Mouse (Mus musculus) lung, postnatal 0 days (tissue): ENCODE results near the gene Rhbdf2. TPM values are rescaled to one million over a fixed set of nuclear protein-coding genes. Genes with fewer than 3 reads are reported as not detected.

Experiments used
- ATAC-seq: fragments of 200-750 bp; cut with Nextera tagmentation; 2 replicates; pipeline ENCODE4 v1.8.0; 2017; ENCODE audit warnings: moderate library complexity
- DNase-seq: peaks from one replicate; pipeline ENCODE4 v3.0.0-alpha.2; 2016; ENCODE audit warnings: low spot score
- H3K27ac ChIP-seq: fragments of 300-500 bp; sonication (generic); 2 replicates; pipeline ENCODE4 v1.5.1; 2014; ENCODE audit warnings: antibody characterized with exemption, mild to moderate bottlenecking, low read length, mixed read lengths
- H3K27me3 ChIP-seq: fragments of 300-500 bp; sonication (generic); replicated peaks from 2 replicates; pipeline ENCODE4 v1.6.1; 2014; ENCODE audit warnings: low read length, mixed read lengths; ENCODE audit not compliant: insufficient read depth
- H3K36me3 ChIP-seq: fragments of 300-500 bp; sonication (generic); 2 replicates; pipeline ENCODE4 v1.6.1; 2014; ENCODE audit warnings: low read length, mixed read lengths; ENCODE audit not compliant: insufficient read depth
- H3K4me1 ChIP-seq: fragments of 300-500 bp; sonication (generic); 2 replicates; pipeline ENCODE4 v1.6.1; 2014; ENCODE audit warnings: antibody characterized with exemption, low read depth, low read length, mixed read lengths; ENCODE audit not compliant: insufficient read depth
- H3K4me2 ChIP-seq: fragments of 300-500 bp; sonication (generic); replicated peaks from 2 replicates; pipeline ENCODE4 v1.6.1; 2014; ENCODE audit warnings: low read depth, mild to moderate bottlenecking, low read length, moderate library complexity, mixed read lengths
- H3K4me3 ChIP-seq: fragments of 300-500 bp; sonication (generic); 2 replicates; pipeline ENCODE4 v1.5.1; 2014; ENCODE audit warnings: low read depth, low read length
- H3K9ac ChIP-seq: fragments of 300-500 bp; sonication (generic); replicated peaks from 2 replicates; pipeline ENCODE4 v1.6.1; 2014; ENCODE audit warnings: low read depth, mild to moderate bottlenecking
- H3K9me3 ChIP-seq: fragments of 300-500 bp; sonication (generic); 2 replicates; pipeline ENCODE4 v1.6.1; 2016; ENCODE audit warnings: low read length, mixed read lengths
- CTCF ChIP-seq: IDR thresholded peaks from 2 replicates; pipeline ENCODE4 v1.5.1; 2016; ENCODE audit warnings: antibody characterized with exemption, mild to moderate bottlenecking
- EP300 ChIP-seq: IDR thresholded peaks from 2 replicates; pipeline ENCODE4 v1.6.1; 2016; ENCODE audit warnings: antibody characterized with exemption, mild to moderate bottlenecking, control low read depth
- WGBS: fragments of 180-500 bp; shearing (Covaris S2); extraction: QIAGEN DNeasy Blood & Tissue Kit; methylation state at CpG from one replicate; pipeline ENCODE4 v1.1.7; 2014; 5-methylcytosine and 5-hydroxymethylcytosine counted together
- polyA plus RNA-seq: library from polyadenylated mRNA; unstranded; fragments of >200 nt; fragmentation: Nextera tagmentation; extraction: Ambion mirVana; gene quantifications from 2 replicates; pipeline ENCODE4 v1.2.1, GENCODE M21; 2015

Rhbdf2 gene
- polyA plus RNA-seq, 1 experiment from 2014 or later: 23.5 TPM

- Histone ChIP-seq H3K27me3 (no peaks in the 10 kb centered on the region; the same call in none of the 2 replicates), H3K9me3 (no peaks in the 10 kb centered on the region), H3K27ac (no peak overlapping the region), H3K9ac (no peak overlapping the region), H3K4me1 (peaks cover 14% of the 10 kb centered on the region; the same call in 1 of the 2 replicates), H3K4me3 (no peak overlapping the region), H3K36me3 (no peaks in the 10 kb centered on the region), H3K4me2 (no peak overlapping the region)
- no peak for TF ChIP-seq EP300
- no peak for TF ChIP-seq CTCF
- DNase-seq (no peak), ATAC-seq (no peak)
- 90% methylated on average over 13 of the region's 13 CpGs for WGBS
Observed at GRCm38 (mm10) chr11:116649711-116650337, 23.0 kb upstream of the Rhbdf2 start.

DNA sequence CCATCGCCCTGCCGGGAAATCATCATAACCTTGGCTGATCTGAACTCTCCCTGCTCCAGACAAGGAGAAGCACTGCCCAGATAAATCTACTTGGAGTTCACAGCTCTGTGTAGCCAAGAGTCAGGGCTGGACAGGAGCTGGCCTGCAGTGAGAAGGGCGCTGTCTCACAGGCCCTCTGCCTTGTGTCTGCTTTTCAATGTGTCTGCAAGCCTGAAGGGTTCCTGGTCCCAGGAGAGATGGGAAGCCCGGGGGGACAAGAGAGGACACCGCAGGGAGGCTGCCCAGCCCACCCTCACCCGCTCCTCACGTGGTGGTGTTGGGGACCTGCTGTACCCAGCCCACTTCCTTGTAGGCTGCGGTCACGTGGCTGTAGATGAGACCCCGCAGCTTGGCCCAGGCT is 22.2 kb upstream of the Rhbdf2 start:
- Histone ChIP-seq H3K9ac (no peak overlapping the region), H3K27me3 (no peaks in the 10 kb centered on the region; the same call in 1 of the 2 replicates), H3K4me1 (peaks cover 15% of the 10 kb centered on the region), H3K4me3 (no peak overlapping the region), H3K9me3 (no peaks in the 10 kb centered on the region), H3K36me3 (no peaks in the 10 kb centered on the region), H3K27ac (peak overlapping the region; percentile 75; the same call in 1 of the 2 replicates), H3K4me2 (no peak overlapping the region)
- ATAC-seq (no peak), DNase-seq (no peak)
- TF ChIP-seq CTCF (no peak), EP300 (no peak)
- WGBS: 68% methylated on average over 10 of the region's 10 CpGs

- no peaks in the 10 kb centered on the region for H3K36me3 ChIP-seq
- H3K4me3 ChIP-seq: no peak overlapping the region
- DNase-seq: peak; percentile 76
- H3K4me2 ChIP-seq: no peak overlapping the region
- no peaks in the 10 kb centered on the region for H3K9me3 ChIP-seq
- ATAC-seq: peak; percentile 41
- H3K9ac ChIP-seq: no peak overlapping the region
- H3K27ac ChIP-seq: peak overlapping the region; percentile 75
- H3K27me3 ChIP-seq: no peaks in the 10 kb centered on the region; the same call in 1 of the 2 replicates
- 38% methylated on average over 18 of the region's 18 CpGs for WGBS
- TF ChIP-seq CTCF (no peak), EP300 (no peak)
- peaks cover 19% of the 10 kb centered on the region for H3K4me1 ChIP-seq
Observed at GRCm38 (mm10) chr11:116648213-116648921, 21.5 kb upstream of the Rhbdf2 start.

- DNase-seq: peak; percentile 75
- peak; percentile 43 for ATAC-seq
- Histone ChIP-seq H3K9ac (no peak overlapping the region), H3K36me3 (no peaks in the 10 kb centered on the region), H3K4me3 (no peak overlapping the region), H3K9me3 (no peaks in the 10 kb centered on the region), H3K27ac (peak overlapping the region; percentile 75), H3K27me3 (no peaks in the 10 kb centered on the region), H3K4me1 (peaks cover 19% of the 10 kb centered on the region), H3K4me2 (no peak overlapping the region)
- 37% methylated on average over 11 of the region's 11 CpGs for WGBS
- TF ChIP-seq EP300 (no peak), CTCF (peak; percentile 48; the same call in 1 of the 2 replicates)
Observed at GRCm38 (mm10) chr11:116647340-116647991, 20.6 kb upstream of the Rhbdf2 start.

DNA sequence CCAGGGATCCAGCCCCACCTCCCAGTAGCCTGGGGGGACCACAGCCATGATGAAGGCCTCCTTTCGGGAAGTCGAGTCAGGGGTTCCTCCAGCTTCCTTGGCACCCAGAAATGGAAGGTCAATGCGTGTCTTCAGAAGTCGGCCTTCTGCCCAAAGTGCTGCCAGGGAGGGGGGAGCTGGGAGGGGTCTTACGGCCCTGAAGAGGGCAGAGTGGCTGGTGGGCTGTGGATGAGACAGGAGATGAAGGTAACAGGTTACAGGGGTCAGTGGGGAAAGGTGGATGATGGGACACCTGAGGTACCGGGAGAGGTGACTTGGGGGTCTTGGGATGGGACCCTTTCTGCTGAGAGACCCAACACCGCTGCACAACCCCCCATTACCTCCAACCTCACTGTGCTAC is 20.0 kb upstream of the Rhbdf2 start:
- ATAC-seq (no peak), DNase-seq (no peak)
- 0 out of 2 replicates have a peak overlapping the region, but pooled peaks have one; percentile 75 for H3K27ac ChIP-seq
- no peak overlapping the region for H3K4me3 ChIP-seq
- WGBS: 82% methylated on average over 7 of the region's 7 CpGs
- TF ChIP-seq EP300 (no peak), CTCF (no peak)
- no peaks in the 10 kb centered on the region for H3K27me3 ChIP-seq
- H3K36me3 ChIP-seq: no peaks in the 10 kb centered on the region
- H3K4me1 ChIP-seq: peaks cover 19% of the 10 kb centered on the region
- no peaks in the 10 kb centered on the region for H3K9me3 ChIP-seq
- H3K9ac ChIP-seq: no peak overlapping the region
- no peak overlapping the region for H3K4me2 ChIP-seq

GRCm38 (mm10) chr11:116646136-116646535 is 19.3 kb upstream of the Rhbdf2 start:
- no peak overlapping the region for H3K9ac ChIP-seq
- H3K27ac ChIP-seq: no peak overlapping the region
- WGBS: 64% methylated on average over 11 of the region's 11 CpGs
- H3K4me3 ChIP-seq: no peak overlapping the region
- no peaks in the 10 kb centered on the region for H3K9me3 ChIP-seq
- no peaks in the 10 kb centered on the region for H3K36me3 ChIP-seq
- H3K4me1 ChIP-seq: peaks cover 19% of the 10 kb centered on the region
- no peak for TF ChIP-seq CTCF
- no peak for TF ChIP-seq EP300
- no peak for ATAC-seq
- no peak overlapping the region for H3K4me2 ChIP-seq
- no peak for DNase-seq
- H3K27me3 ChIP-seq: no peaks in the 10 kb centered on the region
